Mouse (Mus musculus): Measurements from ENCODE around the gene Ribc2.

Gene Ribc2

DNA sequence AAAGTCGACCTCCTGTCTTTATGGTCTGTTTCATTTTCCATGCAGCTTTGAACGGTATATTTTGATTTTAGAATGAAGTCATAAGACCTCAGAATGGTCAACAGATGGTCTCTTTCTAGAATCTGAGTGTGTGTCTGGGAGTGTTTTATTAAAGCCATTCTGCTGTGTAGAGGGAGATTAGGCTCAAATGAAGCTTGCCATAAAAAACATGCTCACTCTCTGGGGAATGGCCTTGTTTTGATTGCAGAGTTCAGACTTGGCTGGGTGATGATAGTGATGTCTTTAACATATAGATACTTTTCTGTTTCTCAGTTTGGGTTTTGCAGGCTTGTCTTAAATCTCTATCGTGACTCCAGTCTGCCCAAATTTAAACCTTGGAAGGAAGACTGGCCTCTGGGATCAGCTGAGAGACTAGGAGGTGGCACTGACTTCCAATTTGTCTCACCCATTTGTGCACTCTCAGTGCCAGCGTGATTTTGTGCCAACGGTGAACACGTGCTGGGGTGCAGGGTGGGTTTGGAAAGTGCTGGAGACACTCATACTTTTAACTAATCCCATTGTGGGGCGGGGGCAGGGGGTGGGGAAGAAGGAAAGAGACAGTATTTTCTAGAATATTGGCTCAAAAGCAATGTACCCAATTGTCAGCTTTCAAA is 47.8 kb downstream of the Ribc2 start:
- DNase-seq (ENCODE audit: low read depth) = no peak

DNA sequence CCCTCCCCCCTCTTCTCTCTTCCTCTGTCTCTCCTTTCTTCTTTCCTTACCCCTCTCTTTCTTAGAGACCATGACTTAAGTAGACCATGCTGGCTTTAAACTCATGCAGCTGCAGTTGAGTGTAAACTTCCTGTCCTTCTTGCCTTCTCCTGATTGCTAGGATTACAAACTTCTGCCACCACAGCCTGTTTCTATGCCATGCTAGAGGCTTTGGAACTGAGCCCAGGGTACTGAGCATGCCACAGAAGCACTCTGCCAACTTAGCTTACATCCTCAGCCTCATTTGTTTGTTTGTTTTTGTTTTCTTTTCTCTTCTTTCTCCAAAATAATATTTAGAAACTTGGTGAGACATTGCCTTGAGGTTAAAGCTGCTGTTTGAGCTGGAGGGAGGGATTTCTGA is 48.5 kb downstream of the Ribc2 start:
- no peak for DNase-seq (ENCODE audit: low read depth)

DNA sequence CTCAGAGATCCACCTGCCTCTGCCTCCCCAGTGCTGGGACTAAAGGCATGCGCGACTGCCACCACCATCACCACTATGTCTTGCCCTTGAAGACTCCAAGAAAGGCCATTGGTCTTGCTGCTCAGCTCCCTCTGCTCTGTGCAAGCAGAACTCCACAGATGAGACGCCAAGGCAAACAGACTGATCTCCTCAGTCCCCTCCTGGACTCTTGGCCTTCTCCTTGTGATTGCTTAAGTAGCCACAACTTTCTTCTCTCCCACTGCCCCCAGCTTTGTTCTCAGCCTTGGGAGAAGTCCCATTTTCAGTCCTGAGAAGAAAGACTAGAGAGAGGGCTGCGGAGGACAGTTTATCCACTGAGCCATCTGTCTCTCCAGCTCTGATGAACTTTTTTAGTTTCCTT is 50.2 kb downstream of the Ribc2 start:
- DNase-seq (ENCODE audit: low read depth) = no peak

DNA sequence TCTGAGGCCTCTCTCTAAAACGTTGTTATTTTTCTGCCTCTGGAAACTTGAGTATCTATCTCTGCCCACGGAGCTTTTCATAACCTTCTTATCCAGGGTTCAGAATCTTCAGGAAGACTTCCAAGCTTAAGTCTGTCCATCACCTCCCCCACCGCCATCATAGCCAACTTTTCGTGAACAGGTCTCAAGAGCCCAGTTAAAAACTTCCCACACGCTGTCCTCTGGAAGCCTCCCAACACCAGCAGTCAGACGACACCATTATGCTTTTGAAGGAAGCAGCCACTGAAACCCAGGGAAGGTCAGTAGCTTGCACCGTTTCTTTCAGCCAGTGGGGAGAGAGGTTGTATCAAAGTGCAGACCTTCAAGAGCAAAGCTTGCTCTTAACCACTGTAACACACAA is 55.0 kb downstream of the Ribc2 start:
- DNase-seq (ENCODE audit: low read depth) = no peak

GRCm38 (mm10) chr15:85188167-85188778 is 56.4 kb downstream of the Ribc2 start:
- no peak for DNase-seq (ENCODE audit: low read depth)
